Mouse (Mus musculus) G1E (cell line): ENCODE results near the gene Dop1b.

Experiments
- CTCF ChIP-seq: IDR thresholded peaks from 2 replicates; pipeline ENCODE4 v1.5.1; 2012; ENCODE audit warnings: low read depth, low read length, inconsistent platforms, mixed read lengths
- GATA1 ChIP-seq: IDR thresholded peaks from 2 replicates; pipeline ENCODE4 v1.6.1; 2012; ENCODE audit warnings: borderline replicate concordance, low read length, inconsistent platforms, mixed read lengths
- POLR2AphosphoS5 ChIP-seq: IDR thresholded peaks from 2 replicates; pipeline ENCODE4 v1.6.1; 2012; ENCODE audit warnings: low read depth, low read length, inconsistent platforms; ENCODE audit not compliant: insufficient replicate concordance

- TF ChIP-seq CTCF (no peak), POLR2AphosphoS5 (no peak), GATA1 (no peak)
These were observed 18.4 kb downstream of the Dop1b start for GRCm38 (mm10) chr16:93729801-93730721.
